27 mouse cellular contexts compared by ENCODE assay signal in genomic region chr5:139727261-139727660, GRCm38 (mm10). TPM values are rescaled to one million over a fixed set of nuclear protein-coding genes. Genes with fewer than 3 reads are reported as not detected.
A peak's percentile ranks its signal among the peaks of the same experiment; 100 is the strongest.
DNase-seq lines count a peak whose midpoint lies in the region; ATAC-seq and TF ChIP-seq lines count a peak whose summit lies in the region.
"Had no signal": no experiment of that assay in that cellular context is flagged by ENCODE, and none has a peak within 500 bp of the region (broad histone marks: within the 10 kb centered on the region; RNA-seq: fewer than 3 reads in every experiment).

No protein-coding gene starts in this region.

- no peak for TF ChIP-seq RAD21 in MEL (IDR thresholded peaks at IDR 0.05; ENCODE audit: low read depth, low read length)

- H3K79me2 ChIP-seq in MEL (ENCODE audit: control insufficient read depth, insufficient read depth, low read length, poor library complexity) (no peaks in the 10 kb centered on the region), macrophage (ENCODE audit: inconsistent target) (peaks cover 76% of the 10 kb centered on the region)

- H3K9ac ChIP-seq in MEL (ENCODE audit: control insufficient read depth, low read depth, low read length, poor library complexity, severe bottlenecking), result no peak overlapping the region
- H3K9ac ChIP-seq: embryonic facial prominence, embryonic 12.5 days; liver, embryonic 14.5 days; lung, embryonic 15.5 days; neural tube, embryonic 15.5 days had no signal

- H3K9me3 ChIP-seq in MEL (replicated peaks; ENCODE audit: insufficient read depth, low read length), result no peaks in the 10 kb centered on the region
- H3K9me3 ChIP-seq: embryonic facial prominence, embryonic 12.5 days; hindbrain, embryonic 10.5 days; lung, embryonic 15.5 days; neural tube, embryonic 15.5 days had no signal

- 73% methylated on average over 11 of the region's 11 CpGs for WGBS in macrophage (ENCODE audit: missing documents)

- peaks cover 0 to 23% of the 10 kb centered on the region in 2 experiments; a peak in 3 of 4 replicates for H3K4me1 ChIP-seq in MEL (ENCODE audit: control insufficient read depth in 1 of 2, insufficient read depth in 2 of 2, low read length in 2 of 2)

- no peak overlapping the region for H3K4me3 ChIP-seq in MEL (ENCODE audit: control insufficient read depth in 1 of 2, insufficient read depth in 1 of 2, low read depth in 2 of 2, low read length in 2 of 2)
- no peak overlapping the region for H3K4me3 ChIP-seq in macrophage (ENCODE audit: inconsistent target)
- H3K4me3 ChIP-seq: embryonic facial prominence, embryonic 12.5 days; hindbrain, embryonic 10.5 days; lung, embryonic 15.5 days; neural tube, embryonic 15.5 days had no signal

- H3K36me3 ChIP-seq in MEL (ENCODE audit: control insufficient read depth in 1 of 2, insufficient read depth in 2 of 2, low read length in 2 of 2) (peaks cover 0 to 10% of the 10 kb centered on the region in 2 experiments; a peak in 2 of 4 replicates), macrophage (ENCODE audit: inconsistent target) (no peaks in the 10 kb centered on the region)
- H3K36me3 ChIP-seq: embryonic facial prominence, embryonic 12.5 days; hindbrain, embryonic 10.5 days; lung, embryonic 15.5 days; neural tube, embryonic 15.5 days had no signal

- TF ChIP-seq EP300 in MEL (IDR thresholded peaks at IDR 0.05; ENCODE audit: low read depth in 1 of 2, low read length in 2 of 2), result peak; percentile 17 to 37; a peak in 1 of 4 replicates

- H3K27ac ChIP-seq in MEL (ENCODE audit: control insufficient read depth, low read depth, low read length) (no peak overlapping the region), macrophage (peak overlapping the region; percentile 67)
- H3K27ac ChIP-seq: embryonic facial prominence, embryonic 12.5 days; hindbrain, embryonic 10.5 days; liver, embryonic 14.5 days; lung, embryonic 15.5 days; neural tube, embryonic 15.5 days had no signal

- peak; percentile 28; the same call in 1 of the 2 replicates for ATAC-seq in granulocyte monocyte progenitor cell, adult 5-6 weeks (replicated peaks; ENCODE audit: poor library complexity, severe bottlenecking)
- ATAC-seq in cerebellum, adult (ENCODE audit: insufficient number of reproducible peaks, low FRiP score, low TSS enrichment), result no peak
- ATAC-seq: forebrain, embryonic 14.5 days; hindbrain, embryonic 16.5 days had no signal

- DNase-seq in 416B (ENCODE audit: low read depth) (peak; percentile 88), MEL (ENCODE audit: low read depth, low spot score) (no peak)
- no peak for DNase-seq in cerebellum, adult 9-10 months
- no peak for DNase-seq in kidney, adult 18-20 months
- DNase-seq: adrenal gland, postnatal 25 days; B cell, adult 2 months; cerebellum, adult 8-10 months; cerebellum, postnatal 36 days; gastrocnemius, postnatal 36 days; heart, postnatal 14 days; kidney, adult 2 months; kidney, postnatal 4 days; layer of hippocampus, postnatal 36 days; midbrain, embryonic 14.5 days; retina, postnatal 1 day; right cerebral cortex, postnatal 25 days; thymus, postnatal 25 days had no signal

- no peaks in the 10 kb centered on the region for H3K27me3 ChIP-seq in MEL (ENCODE audit: control insufficient read depth in 1 of 2, insufficient read depth in 2 of 2, low read length in 2 of 2)
- H3K27me3 ChIP-seq: embryonic facial prominence, embryonic 12.5 days; lung, embryonic 15.5 days; neural tube, embryonic 15.5 days had no signal

- TF ChIP-seq CTCF in MEL (IDR thresholded peaks at IDR 0.05 in 2 of 3, conservative IDR thresholded peaks at IDR 0.05 in 1 of 3; ENCODE audit: control insufficient read depth in 1 of 3, insufficient read depth in 1 of 3, low read depth in 2 of 3, low read length in 3 of 3, poor library complexity in 1 of 3, severe bottlenecking in 1 of 3), result 0 out of 6 replicates have a peak, but pooled peaks of 1 of the 3 experiments have one; percentile 5

- TF ChIP-seq POLR2A in MEL (IDR thresholded peaks at IDR 0.05; ENCODE audit: control insufficient read depth in 1 of 2, insufficient read depth in 1 of 2, low read depth in 1 of 2, low read length in 2 of 2, poor library complexity in 1 of 2), result no peak

TF ChIP-seq in MEL, 35 proteins besides CTCF, POLR2A, EP300 and RAD21:
- TF ChIP-seq UBTF (IDR thresholded peaks at IDR 0.05; ENCODE audit: borderline replicate concordance, insufficient read depth, low read depth, low read length) (no peak), RCOR1 (IDR thresholded peaks at IDR 0.05; ENCODE audit: low read depth, low read length) (peak; percentile 81), ETS1 (IDR thresholded peaks at IDR 0.05; ENCODE audit: low read depth, low read length) (peak; percentile 12; the same call in 1 of the 2 replicates)

RNA-seq across cellular contexts. Expression of gene Micall2, which starts 8.9 kb away (rescaled TPM):
- total RNA-seq in MEL (2012; rRNA removed), result 3.3 and 5.4 TPM in 2 replicates
- 10 to 100 TPM in 1 of 2 experiments, not detected in 1; 17.6 TPM for polyA plus RNA-seq in MEL (2012; ENCODE audit: insufficient read depth in 1 of 2, insufficient read length in 2 of 2, low read depth in 1 of 2, low replicate concordance in 2 of 2, missing spikeins in 1 of 2)
- 8.3 and 9.7 TPM in 2 replicates for total RNA-seq in granulocyte monocyte progenitor cell, adult 5-6 weeks (2014; fragmentation: Nextera tagmentation)
- total RNA-seq in granulocyte monocyte progenitor cell, adult 5-6 weeks (2017), result 2.8 and 3.9 TPM in 2 replicates
- 100 to 1,000 TPM in 1 of 26 experiments, 10 to 100 TPM in 25; 10.5 to 143 (median 27.1) TPM for total RNA-seq in macrophage (2018; cell fraction: chromatin; rRNA removed)
- 10 to 100 TPM in 11 of 26 experiments, 1 to 10 TPM in 15; 4.8 to 23.2 (median 9.4) TPM for total RNA-seq in macrophage (2018; cell fraction: cytosol; rRNA removed)
- 10 to 100 TPM in 20 of 26 experiments, 1 to 10 TPM in 6; 5.0 to 46.3 (median 14.8) TPM for total RNA-seq in macrophage (2018; cell fraction: nucleus; rRNA removed)
- polyA plus RNA-seq in macrophage (2018), result 3.8 to 12.7 TPM (median 7.4 TPM) in 3 replicates

RNA-seq across cellular contexts. Expression of gene Ints1, which starts 48.2 kb away (rescaled TPM):
- total RNA-seq in MEL (2012; rRNA removed), result 77.9 and 82.5 TPM in 2 replicates
- polyA plus RNA-seq in MEL (2012; ENCODE audit: insufficient read depth in 1 of 2, insufficient read length in 2 of 2, low read depth in 1 of 2, low replicate concordance in 2 of 2, missing spikeins in 1 of 2) (10 to 100 TPM in 1 of 2 experiments, not detected in 1; 89.2 TPM), macrophage (2018) (14.7 to 19.1 TPM (median 17.1 TPM) in 3 replicates)
- 85.9 and 93.1 TPM in 2 replicates for total RNA-seq in granulocyte monocyte progenitor cell, adult 5-6 weeks (2014; fragmentation: Nextera tagmentation)
- 46.7 and 53.4 TPM in 2 replicates for total RNA-seq in granulocyte monocyte progenitor cell, adult 5-6 weeks (2017)
- 100 to 1,000 TPM in 12 of 26 experiments, 10 to 100 TPM in 14; 35.7 to 154 (median 94.9) TPM for total RNA-seq in macrophage (2018; cell fraction: chromatin; rRNA removed)
- total RNA-seq in macrophage (2018; cell fraction: cytosol; rRNA removed), result 10 to 100 TPM; 10.3 to 26.7 (median 18.2) TPM
- total RNA-seq in macrophage (2018; cell fraction: nucleus; rRNA removed), result 10 to 100 TPM; 18.8 to 86.4 (median 44.8) TPM
